Mouse (Mus musculus) MEL (cell line): ENCODE results near the gene Mydgf. TPM values are rescaled to one million over a fixed set of nuclear protein-coding genes. Genes with fewer than 3 reads are reported as not detected.

Source experiments
- DNase-seq: peaks from one replicate; pipeline ENCODE4 v3.0.0; 2011; ENCODE audit warnings: low read depth, low spot score
- H3K27ac ChIP-seq: 2 replicates; pipeline ENCODE4 v1.5.1; 2012; ENCODE audit warnings: low read depth, mild to moderate bottlenecking, control low read depth, low read length, moderate library complexity; ENCODE audit not compliant: control insufficient read depth
- H3K27me3 ChIP-seq, 2 experiments: fragments of 150-350 bp in 1 of 2; sonication (generic) in 1 of 2; 2 replicates each; pipeline ENCODE4 v1.6.1; 2012; ENCODE audit warnings: low read length in 2 of 2, mild to moderate bottlenecking in 2 of 2, improper control_type of control experiment in 1 of 2, moderate library complexity in 1 of 2; ENCODE audit not compliant: insufficient read depth in 2 of 2, control insufficient read depth in 1 of 2
- H3K36me3 ChIP-seq, 2 experiments: 2 replicates each; pipeline ENCODE4 v1.6.1; 2012 to 2014; ENCODE audit warnings: low read length in 2 of 2, improper control_type of control experiment in 1 of 2, inconsistent platforms in 1 of 2, mild to moderate bottlenecking in 1 of 2; ENCODE audit not compliant: insufficient read depth in 2 of 2, control insufficient read depth in 1 of 2
- H3K4me1 ChIP-seq, 2 experiments: fragments of 150-350 bp in 1 of 2; sonication (generic) in 1 of 2; 2 replicates each; pipeline ENCODE4 v1.6.1; 2012; ENCODE audit warnings: low read length in 2 of 2, improper control_type of control experiment in 1 of 2, mild to moderate bottlenecking in 1 of 2; ENCODE audit not compliant: insufficient read depth in 2 of 2, control insufficient read depth in 1 of 2
- H3K4me3 ChIP-seq, 2 experiments: fragments of 150-350 bp in 1 of 2; sonication (generic) in 1 of 2; 2 replicates each; pipeline ENCODE4 v1.5.1; 2012; ENCODE audit warnings: low read depth in 2 of 2, low read length in 2 of 2, mild to moderate bottlenecking in 2 of 2, moderate library complexity in 2 of 2, control low read depth in 1 of 2, improper control_type of control experiment in 1 of 2; ENCODE audit not compliant: control insufficient read depth in 1 of 2, insufficient read depth in 1 of 2
- H3K79me2 ChIP-seq: 2 replicates; pipeline ENCODE4 v1.6.1; 2012; ENCODE audit warnings: mild to moderate bottlenecking, low read length, moderate library complexity; ENCODE audit not compliant: control insufficient read depth, poor library complexity, insufficient read depth
- H3K9ac ChIP-seq: 2 replicates; pipeline ENCODE4 v1.6.1; 2012; ENCODE audit warnings: low read depth, mild to moderate bottlenecking, control low read depth, low read length, moderate library complexity; ENCODE audit not compliant: control insufficient read depth, poor library complexity, severe bottlenecking
- H3K9me3 ChIP-seq: fragments of 150-350 bp; sonication (generic); replicated peaks from 2 replicates; pipeline ENCODE4 v1.6.1; 2012; ENCODE audit warnings: mild to moderate bottlenecking, low read length, improper control_type of control experiment, moderate library complexity; ENCODE audit not compliant: insufficient read depth
- CHD1 ChIP-seq: IDR thresholded peaks from 2 replicates; pipeline ENCODE4 v1.6.1; 2012; ENCODE audit warnings: low read depth, mild to moderate bottlenecking, inconsistent platforms, low read length, improper control_type of control experiment
- CHD2 ChIP-seq: IDR thresholded peaks from 2 replicates; pipeline ENCODE4 v1.6.1; 2011; ENCODE audit warnings: low read length, improper control_type of control experiment
- E2F4 ChIP-seq: IDR thresholded peaks from 2 replicates; pipeline ENCODE4 v1.6.1; 2011; ENCODE audit warnings: low read depth, low read length, improper control_type of control experiment, borderline replicate concordance
- ELF1 ChIP-seq: IDR thresholded peaks from 2 replicates; pipeline ENCODE4 v1.6.1; 2014; ENCODE audit warnings: low read depth, mild to moderate bottlenecking, inconsistent platforms, low read length, improper control_type of control experiment, moderate library complexity
- EP300 ChIP-seq, 2 experiments: IDR thresholded peaks; 2 replicates each; pipeline ENCODE4 v1.6.1; 2011; ENCODE audit warnings: improper control_type of control experiment in 2 of 2, low read length in 2 of 2, low read depth in 1 of 2, mild to moderate bottlenecking in 1 of 2
- ETS1 ChIP-seq: IDR thresholded peaks from 2 replicates; pipeline ENCODE4 v1.6.1; 2012; ENCODE audit warnings: low read depth, mild to moderate bottlenecking, inconsistent platforms, low read length, improper control_type of control experiment, moderate library complexity
- GABPA ChIP-seq: IDR thresholded peaks from 2 replicates; pipeline ENCODE4 v1.6.1; 2012; ENCODE audit warnings: low read depth, mild to moderate bottlenecking, inconsistent platforms, low read length, improper control_type of control experiment, moderate library complexity
- HCFC1 ChIP-seq: IDR thresholded peaks from 2 replicates; pipeline ENCODE4 v1.6.1; 2012; ENCODE audit warnings: low read depth, mild to moderate bottlenecking, inconsistent platforms, low read length, improper control_type of control experiment, moderate library complexity
- MEF2A ChIP-seq: IDR thresholded peaks from 2 replicates; pipeline ENCODE4 v1.6.1; 2014; ENCODE audit warnings: low read depth, mild to moderate bottlenecking, inconsistent platforms, low read length, improper control_type of control experiment; ENCODE audit not compliant: poor library complexity, insufficient replicate concordance, severe bottlenecking; ENCODE audit errors: extremely low read depth
- MXI1 ChIP-seq: IDR thresholded peaks from 2 replicates; pipeline ENCODE4 v1.6.1; 2011; ENCODE audit warnings: mild to moderate bottlenecking, low read depth, low read length, improper control_type of control experiment
- MYB ChIP-seq: IDR thresholded peaks from 2 replicates; pipeline ENCODE4 v1.6.1; 2011; ENCODE audit warnings: mild to moderate bottlenecking, low read depth, low read length, improper control_type of control experiment
- MYC ChIP-seq: IDR thresholded peaks from 2 replicates; pipeline ENCODE4 v1.6.1; 2011; ENCODE audit warnings: low read depth, mild to moderate bottlenecking, low read length, improper control_type of control experiment, moderate library complexity
- NRF1 ChIP-seq: IDR thresholded peaks from 2 replicates; pipeline ENCODE4 v1.6.1; 2014; ENCODE audit warnings: low read depth, mild to moderate bottlenecking, inconsistent platforms, low read length, improper control_type of control experiment, moderate library complexity; ENCODE audit not compliant: poor library complexity, insufficient read depth, severe bottlenecking
- POLR2A ChIP-seq, 2 experiments: IDR thresholded peaks; 2 replicates each; pipeline ENCODE4 v1.6.1; 2011 to 2012; ENCODE audit warnings: low read length in 2 of 2, mild to moderate bottlenecking in 2 of 2, control low read depth in 1 of 2, improper control_type of control experiment in 1 of 2, low read depth in 1 of 2, moderate library complexity in 1 of 2; ENCODE audit not compliant: control insufficient read depth in 1 of 2, insufficient read depth in 1 of 2, poor library complexity in 1 of 2
- POLR2AphosphoS5 ChIP-seq: IDR thresholded peaks from 2 replicates; pipeline ENCODE4 v1.6.1; 2012; ENCODE audit warnings: low read depth, borderline replicate concordance, mild to moderate bottlenecking, inconsistent platforms, low read length, moderate library complexity, mixed read lengths
- RCOR1 ChIP-seq: IDR thresholded peaks from 2 replicates; pipeline ENCODE4 v1.6.1; 2012; ENCODE audit warnings: low read depth, mild to moderate bottlenecking, inconsistent platforms, low read length, improper control_type of control experiment
- SMC3 ChIP-seq: IDR thresholded peaks from 2 replicates; pipeline ENCODE4 v1.6.1; 2011; ENCODE audit warnings: low read depth, low read length, improper control_type of control experiment
- TAL1 ChIP-seq: IDR thresholded peaks from 2 replicates; pipeline ENCODE4 v1.6.1; 2012; ENCODE audit warnings: mild to moderate bottlenecking, inconsistent platforms, low read length, moderate library complexity, mixed read lengths
- USF1 ChIP-seq: IDR thresholded peaks from 2 replicates; pipeline ENCODE4 v1.6.1; 2014; ENCODE audit warnings: low read depth, mild to moderate bottlenecking, inconsistent platforms, low read length, improper control_type of control experiment, moderate library complexity
- USF2 ChIP-seq, 2 experiments: IDR thresholded peaks; 2 replicates each; pipeline ENCODE4 v1.6.1; 2011 to 2012; ENCODE audit warnings: improper control_type of control experiment in 2 of 2, low read length in 2 of 2, borderline replicate concordance in 1 of 2, inconsistent platforms in 1 of 2, low read depth in 1 of 2, mild to moderate bottlenecking in 1 of 2; ENCODE audit not compliant: insufficient read depth in 1 of 2
- ZC3H11A ChIP-seq: IDR thresholded peaks from 2 replicates; pipeline ENCODE4 v1.6.1; 2012; ENCODE audit warnings: low read depth, mild to moderate bottlenecking, inconsistent platforms, low read length, improper control_type of control experiment
- ZKSCAN1 ChIP-seq: IDR thresholded peaks from 2 replicates; pipeline ENCODE4 v1.6.1; 2012; ENCODE audit warnings: low read depth, mild to moderate bottlenecking, inconsistent platforms, low read length, improper control_type of control experiment, moderate library complexity
- ZMIZ1 ChIP-seq: IDR thresholded peaks from 2 replicates; pipeline ENCODE4 v1.6.1; 2012; ENCODE audit warnings: low read depth, mild to moderate bottlenecking, inconsistent platforms, low read length, improper control_type of control experiment, moderate library complexity
- ZNF384 ChIP-seq: IDR thresholded peaks from 2 replicates; pipeline ENCODE4 v1.6.1; 2012; ENCODE audit warnings: low read depth, mild to moderate bottlenecking, inconsistent platforms, low read length, improper control_type of control experiment
- polyA plus RNA-seq, 2 experiments: library from polyadenylated mRNA; stranded (reverse) in 1 of 2; unstranded in 1 of 2; fragments of >175 nt in 1 of 2; fragments of >200 nt in 1 of 2; gene quantifications; 2 replicates each; pipeline versions ENCODE4 v1.2.1 to v1.2.4; 2012; ENCODE audit warnings: low replicate concordance in 2 of 2, low read depth in 1 of 2; ENCODE audit not compliant: insufficient read length in 2 of 2, insufficient read depth in 1 of 2, missing spikeins in 1 of 2
- total RNA-seq: library from RNA; depleted of rRNA; stranded (reverse); fragments of 300-350 nt; gene quantifications from 2 replicates; pipeline ENCODE4 v1.2.3, GENCODE M21; 2012

Mydgf gene
- total and polyA plus RNA-seq, 3 experiments = 117 to 137 TPM; not detected in 1

- H3K36me3 ChIP-seq = no peaks in the 10 kb centered on the region
- H3K79me2 ChIP-seq = no peaks in the 10 kb centered on the region
- H3K4me3 ChIP-seq = no peak overlapping the region
- peaks cover 5 to 13% of the 10 kb centered on the region in 2 experiments for H3K27me3 ChIP-seq
- no peak overlapping the region for H3K9ac ChIP-seq
- no peak overlapping the region for H3K27ac ChIP-seq
- no peak for DNase-seq
- no peaks in the 10 kb centered on the region for H3K9me3 ChIP-seq
- TF ChIP-seq NRF1 (no peak), HCFC1 (no peak), MEF2A (no peak), POLR2A (IDR thresholded peaks at IDR 0.05; ENCODE audit: control insufficient read depth in 1 of 2, insufficient read depth in 1 of 2, low read depth in 1 of 2, low read length in 2 of 2, poor library complexity in 1 of 2) (no peak), USF2 (IDR thresholded peaks at IDR 0.05; ENCODE audit: borderline replicate concordance in 1 of 2, insufficient read depth in 1 of 2, low read depth in 1 of 2, low read length in 2 of 2) (no peak), ZMIZ1 (no peak), TAL1 (no peak), ZNF384 (no peak), RCOR1 (no peak), E2F4 (no peak), GABPA (no peak), ZC3H11A (no peak), ETS1 (no peak), MXI1 (no peak), EP300 (IDR thresholded peaks at IDR 0.05; ENCODE audit: low read depth in 1 of 2, low read length in 2 of 2) (no peak), ZKSCAN1 (no peak), SMC3 (no peak)
- TF ChIP-seq, all 39 proteins: peak for 0
- H3K4me1 ChIP-seq = no peaks in the 10 kb centered on the region
Observed at GRCm38 (mm10) chr17:56224916-56225315, 41.2 kb upstream of the Mydgf start.

GRCm38 (mm10) chr17:56219805-56220204 lies 36.1 kb upstream of the Mydgf start:
- peaks cover 0 to 17% of the 10 kb centered on the region in 2 experiments; a peak in 3 of 4 replicates for H3K4me1 ChIP-seq
- TF ChIP-seq POLR2AphosphoS5 (no peak), CHD1 (no peak), MYC (no peak), ELF1 (no peak), EP300 (IDR thresholded peaks at IDR 0.05; ENCODE audit: low read depth in 1 of 2, low read length in 2 of 2) (no peak), MEF2A (no peak), USF1 (no peak), CHD2 (no peak), POLR2A (IDR thresholded peaks at IDR 0.05; ENCODE audit: control insufficient read depth in 1 of 2, insufficient read depth in 1 of 2, low read depth in 1 of 2, low read length in 2 of 2, poor library complexity in 1 of 2) (no peak), ZMIZ1 (no peak), NRF1 (no peak), ZNF384 (no peak), SMC3 (no peak), TAL1 (no peak), MYB (no peak)
- H3K27me3 ChIP-seq = no peaks in the 10 kb centered on the region; a peak in 1 of 4 replicates
- DNase-seq = no peak
- no peak overlapping the region for H3K4me3 ChIP-seq
- peaks cover 13% of the 10 kb centered on the region for H3K79me2 ChIP-seq
- H3K9me3 ChIP-seq = no peaks in the 10 kb centered on the region
- peaks cover 0 to 3% of the 10 kb centered on the region in 2 experiments; a peak in 1 of 4 replicates for H3K36me3 ChIP-seq
- no peak overlapping the region for H3K27ac ChIP-seq
- H3K9ac ChIP-seq = no peak overlapping the region
